Comparison of ENCODE assay signal across 8 mouse cellular contexts in the genomic region with DNA sequence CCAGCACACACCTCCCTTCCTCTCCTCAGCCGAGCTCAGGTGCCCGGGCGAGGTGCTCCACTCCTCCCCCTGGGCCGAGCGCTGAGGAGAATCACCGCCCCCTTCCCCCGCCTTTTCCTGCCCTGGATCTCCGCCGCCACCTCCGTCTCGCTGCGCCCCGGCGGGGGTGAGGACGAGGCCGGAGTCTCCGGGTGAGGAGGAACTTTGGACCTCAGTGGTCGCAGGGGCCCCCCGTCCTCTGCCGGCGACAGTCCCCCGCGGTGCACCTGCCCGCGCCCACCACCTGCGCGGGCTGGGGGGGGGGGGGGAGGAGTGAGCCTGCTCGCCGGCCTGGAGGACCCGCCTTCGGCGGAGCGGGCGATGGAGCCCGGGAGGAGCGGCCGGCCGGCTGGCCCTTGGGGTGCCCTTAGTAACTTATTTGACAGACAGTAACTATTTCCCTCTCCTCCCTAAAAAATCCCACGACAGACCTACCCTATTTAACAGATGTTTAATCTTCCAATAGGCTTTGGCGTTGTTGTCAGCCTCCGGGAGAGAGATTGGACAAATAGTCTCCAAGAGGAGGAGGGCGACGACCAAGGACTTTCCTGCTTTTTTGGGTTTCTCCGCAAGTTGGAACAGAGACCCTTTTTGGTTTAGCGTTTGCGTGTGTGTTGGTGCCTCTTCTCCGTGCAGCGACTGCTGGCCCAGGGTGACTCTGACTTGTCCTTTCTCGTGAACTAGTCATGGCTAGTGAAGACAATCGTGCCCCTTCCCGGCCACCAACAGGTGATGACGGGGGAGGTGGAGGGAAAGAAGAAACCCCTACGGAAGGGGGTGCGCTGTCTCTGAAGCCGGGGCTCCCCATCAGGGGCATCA. TPM values are rescaled to one million over a fixed set of nuclear protein-coding genes. Genes with fewer than 3 reads are reported as not detected.
DNase-seq lines count a peak whose midpoint lies in the region; ATAC-seq and TF ChIP-seq lines count a peak whose summit lies in the region.

A gene (plus strand): TSS at position 117 of the 858 bp plus-strand sequence.

- H3K4me3 ChIP-seq in ES-E14 (ENCODE audit: insufficient read depth in 1 of 2, low read depth in 1 of 2, low read length in 2 of 2, poor library complexity in 1 of 2, severe bottlenecking in 1 of 2), result peak within 1 kb of the TSS; percentile 87
- H3K4me3 ChIP-seq in forebrain, postnatal 0 days (ENCODE audit: low read depth, low read length), result peak within 1 kb of the TSS; percentile 79
- H3K4me3 ChIP-seq in lung, embryonic 16.5 days (ENCODE audit: low read length), result peak within 1 kb of the TSS; percentile 93

- intact Hi-C loops in heart, postnatal 36 days (cut with DNase I), result loop anchor here (2.0 to 10.0 kb wide), 2 partner anchors 82 to 700 kb away; a partner anchor contains a TSS

- no peak for TF ChIP-seq CTCF in forebrain, postnatal 0 days (IDR thresholded peaks at IDR 0.05; ENCODE audit: low read depth)

- WGBS in forebrain, postnatal 0 days, result under 1% methylated on average over 45 of the region's 55 CpGs
- under 1% methylated on average over 48 of the region's 55 CpGs for WGBS in lung, embryonic 16.5 days

- H3K9me3 ChIP-seq in ES-E14 (ENCODE audit: control insufficient read depth, insufficient read depth, low read depth, low read length), result no peaks in the 10 kb centered on the region
- H3K9me3 ChIP-seq in forebrain, postnatal 0 days (ENCODE audit: low read length), result no peaks in the 10 kb centered on the region
- H3K9me3 ChIP-seq in lung, embryonic 16.5 days (ENCODE audit: control insufficient read depth, low read length), result no peaks in the 10 kb centered on the region

- no peaks in the 10 kb centered on the region; the same call in 1 of the 2 replicates for H3K36me3 ChIP-seq in ES-E14 (ENCODE audit: control insufficient read depth, insufficient read depth, low read length, poor library complexity, severe bottlenecking)
- no peaks in the 10 kb centered on the region for H3K36me3 ChIP-seq in forebrain, postnatal 0 days (ENCODE audit: insufficient read depth)
- no peaks in the 10 kb centered on the region for H3K36me3 ChIP-seq in lung, embryonic 16.5 days (ENCODE audit: control insufficient read depth, insufficient read depth, low read length)

- H3K4me1 ChIP-seq in ES-E14 (ENCODE audit: control insufficient read depth in 2 of 2, insufficient read depth in 2 of 2, low read length in 2 of 2, poor library complexity in 1 of 2), result 0 out of 4 replicates have a peak, but pooled peaks cover 2% of the 10 kb centered on the region in 2 experiments
- no peaks in the 10 kb centered on the region for H3K4me1 ChIP-seq in forebrain, postnatal 0 days (ENCODE audit: insufficient read depth)
- H3K4me1 ChIP-seq in lung, embryonic 16.5 days (replicated peaks; ENCODE audit: control insufficient read depth, insufficient read depth, low read length), result no peaks in the 10 kb centered on the region

- peak; percentile 72 for DNase-seq in ES-E14 (ENCODE audit: low read depth, low spot score)
- peak; percentile 86 for DNase-seq in cerebellum, adult 11-12 months
- peak; percentile 65 for DNase-seq in forebrain, postnatal 0 days
- DNase-seq in heart, postnatal 36 days, result peak; percentile 74 to 82
- DNase-seq in layer of hippocampus, adult 8-10 months (ENCODE audit: low spot score in 2 of 2), result peak; percentile 30 to 44
- DNase-seq in ovary, postnatal 10 days (ENCODE audit: low spot score), result peak; percentile 53
- peak; percentile 81 for DNase-seq in thymus, postnatal 0 days (ENCODE audit: low spot score)

- H3K27me3 ChIP-seq in forebrain, postnatal 0 days (ENCODE audit: insufficient read depth, low read length), result no peaks in the 10 kb centered on the region
- H3K27me3 ChIP-seq in lung, embryonic 16.5 days (ENCODE audit: control insufficient read depth, insufficient read depth, low read depth, low read length), result no peaks in the 10 kb centered on the region

- H3K9ac ChIP-seq in ES-E14 (ENCODE audit: insufficient read depth, low read depth, low read length, poor library complexity, severe bottlenecking), result peak within 1 kb of the TSS; percentile 93
- peak within 1 kb of the TSS; percentile 73 for H3K9ac ChIP-seq in forebrain, postnatal 0 days
- peak within 1 kb of the TSS; percentile 91 for H3K9ac ChIP-seq in lung, embryonic 16.5 days (ENCODE audit: low read length)

- in situ Hi-C loops in ES-E14 (cut with MboI; ENCODE audit: low sequenced_read_pairs in 2 of 2, unreplicated experiment in 2 of 2), result no loop called here

- peak; percentile 64 for ATAC-seq in forebrain, postnatal 0 days
- ATAC-seq in lung, embryonic 16.5 days (ENCODE audit: low read depth), result peak; percentile 91

- H3K27ac ChIP-seq in ES-E14 (ENCODE audit: insufficient read depth, low read depth, low read length, poor library complexity, severe bottlenecking), result peak within 1 kb of the TSS; percentile 55
- peak within 1 kb of the TSS; percentile 85 for H3K27ac ChIP-seq in forebrain, postnatal 0 days (ENCODE audit: low read depth, low read length)
- peak within 1 kb of the TSS; percentile 98 for H3K27ac ChIP-seq in lung, embryonic 16.5 days (ENCODE audit: low read length)

- H3K4me2 ChIP-seq in forebrain, postnatal 0 days (ENCODE audit: low read depth), result peak within 1 kb of the TSS; percentile 80
- H3K4me2 ChIP-seq in lung, embryonic 16.5 days (ENCODE audit: low read depth, low read length), result peak within 1 kb of the TSS; percentile 93

TF ChIP-seq in ES-E14, 5 proteins besides CTCF, POLR2A, EP300 and RAD21:
- TF ChIP-seq CHD2 (IDR thresholded peaks at IDR 0.05; ENCODE audit: low read depth, low read length) (no peak), HCFC1 (IDR thresholded peaks at IDR 0.05; ENCODE audit: borderline replicate concordance, insufficient read depth, low read length) (0 out of 2 replicates have a peak, but pooled peaks have one; percentile 46)

RNA-seq across cellular contexts. Expression of the gene that starts here (rescaled TPM):
- total RNA-seq in ES-E14 (2012; rRNA removed), result 14.7 and 15.9 TPM in 2 replicates
- 16.1 and 18.5 TPM in 2 replicates for total RNA-seq in forebrain, postnatal 0 days (2014; rRNA removed)
- polyA plus RNA-seq in forebrain, postnatal 0 days (2015; fragmentation: Nextera tagmentation; extraction: Ambion mirVana), result 0.82 and 1.6 TPM in 2 replicates
- total RNA-seq in heart, postnatal 36 days (2021), result 10 to 100 TPM; 23.7 to 24.0 TPM
- 10 to 100 TPM; 28.0 to 35.0 (median 29.7) TPM for total RNA-seq in layer of hippocampus, adult 8-10 months (2022)
- polyA plus RNA-seq in lung, embryonic 16.5 days (2015; fragmentation: Nextera tagmentation; extraction: Ambion mirVana), result 2.8 and 3.4 TPM in 2 replicates
- 2.8 and 4.4 TPM in 2 replicates for polyA plus RNA-seq in thymus, postnatal 0 days (2015; fragmentation: Nextera tagmentation; extraction: Ambion mirVana)

Comparison
In these comparisons a context has a peak if more than half of its experiments do, and no peak if none do; other contexts are left out.
1. Peak in every context shown above with its lines: DNase-seq, ATAC-seq, H3K4me3 ChIP-seq and H3K27ac ChIP-seq.